9 mouse cellular contexts compared by ENCODE assay signal in genomic region chr17:88329715-88330114, GRCm38 (mm10).
A peak's percentile ranks its signal among the peaks of the same experiment; 100 is the strongest.
DNase-seq lines count a peak whose midpoint lies in the region; ATAC-seq and TF ChIP-seq lines count a peak whose summit lies in the region.
"Had no signal": no experiment of that assay in that cellular context is flagged by ENCODE, and none has a peak within 500 bp of the region (broad histone marks: within the 10 kb centered on the region; RNA-seq: fewer than 3 reads in every experiment).

No protein-coding gene starts in this region.

- H3K4me1 ChIP-seq in midbrain, postnatal 0 days (ENCODE audit: insufficient read depth, low read length): peaks cover 9% of the 10 kb centered on the region; the same call in 1 of the 2 replicates
- peaks cover 42% of the 10 kb centered on the region for H3K4me1 ChIP-seq in midbrain, embryonic 10.5 days
- H3K4me1 ChIP-seq in forebrain, embryonic 15.5 days: peaks cover 23% of the 10 kb centered on the region

- WGBS in midbrain, postnatal 0 days: 57% methylated on average over 9 of the region's 9 CpGs
- 89% methylated on average over 9 of the region's 9 CpGs for WGBS in midbrain, embryonic 10.5 days
- 63% methylated on average over 9 of the region's 9 CpGs for WGBS in forebrain, embryonic 15.5 days

- H3K4me2 ChIP-seq in midbrain, postnatal 0 days (ENCODE audit: low read depth, low read length, poor library complexity, severe bottlenecking): no peak overlapping the region
- H3K4me2 ChIP-seq in forebrain, embryonic 15.5 days (replicated peaks): no peak overlapping the region

- ATAC-seq in midbrain, postnatal 0 days (ENCODE audit: low FRiP score): no peak
- ATAC-seq in inflammation-experienced regulatory T-cells, adult 6 months: no peak
- ATAC-seq in forebrain, embryonic 15.5 days (replicated peaks): no peak

- DNase-seq in midbrain, postnatal 0 days (ENCODE audit: low spot score): peak; percentile 52
- no peak for DNase-seq in midbrain, embryonic 10.5 days (ENCODE audit: low spot score)
- DNase-seq in cerebellum, adult 11 months: peak; percentile 46
- peak; percentile 83 for DNase-seq in gastrocnemius, postnatal 25 days
- peak; percentile 36 to 45 for DNase-seq in kidney, postnatal 4 days
- no peak for DNase-seq in T-cell, adult 2 months (ENCODE audit: low spot score)

- H3K27me3 ChIP-seq in midbrain, postnatal 0 days (ENCODE audit: insufficient read depth, low read length): 0 out of 2 replicates have a peak, but pooled peaks cover 3% of the 10 kb centered on the region
- peaks cover 91% of the 10 kb centered on the region for H3K27me3 ChIP-seq in midbrain, embryonic 10.5 days (ENCODE audit: low read depth, poor library complexity, severe bottlenecking)
- 0 out of 2 replicates have a peak, but pooled peaks cover 6% of the 10 kb centered on the region for H3K27me3 ChIP-seq in forebrain, embryonic 15.5 days

- no peaks in the 10 kb centered on the region for H3K36me3 ChIP-seq in midbrain, postnatal 0 days (ENCODE audit: insufficient read depth, low read length)
- no peaks in the 10 kb centered on the region for H3K36me3 ChIP-seq in midbrain, embryonic 10.5 days
- H3K36me3 ChIP-seq in forebrain, embryonic 15.5 days: no peaks in the 10 kb centered on the region

- no peak overlapping the region for H3K27ac ChIP-seq in midbrain, postnatal 0 days (ENCODE audit: low read depth, low read length)
- no peak overlapping the region for H3K27ac ChIP-seq in midbrain, embryonic 10.5 days (replicated peaks)
- H3K27ac ChIP-seq in forebrain, embryonic 15.5 days (replicated peaks): no peak overlapping the region
- H3K27ac ChIP-seq: macrophage had no signal

- no peak overlapping the region for H3K4me3 ChIP-seq in midbrain, postnatal 0 days (ENCODE audit: low read depth, low read length)
- no peak overlapping the region for H3K4me3 ChIP-seq in midbrain, embryonic 10.5 days
- H3K4me3 ChIP-seq in forebrain, embryonic 15.5 days: no peak overlapping the region

- H3K9me3 ChIP-seq in midbrain, postnatal 0 days (ENCODE audit: low read length): no peaks in the 10 kb centered on the region
- peaks cover 14% of the 10 kb centered on the region for H3K9me3 ChIP-seq in midbrain, embryonic 10.5 days (replicated peaks)
- no peaks in the 10 kb centered on the region for H3K9me3 ChIP-seq in forebrain, embryonic 15.5 days

- no peak for TF ChIP-seq CTCF in midbrain, postnatal 0 days (IDR thresholded peaks at IDR 0.05)

- H3K9ac ChIP-seq in midbrain, postnatal 0 days (replicated peaks; ENCODE audit: low read length, poor library complexity, severe bottlenecking): no peak overlapping the region
- H3K9ac ChIP-seq in forebrain, embryonic 15.5 days (replicated peaks): no peak overlapping the region

Comparison
In these comparisons a context has a peak if more than half of its experiments do, and no peak if none do; other contexts are left out.
1. DNase-seq: peak in midbrain, postnatal 0 days (single experiment), cerebellum, adult 11 months (single experiment), gastrocnemius, postnatal 25 days (single experiment) and kidney, postnatal 4 days (2 of 2); none in midbrain, embryonic 10.5 days (single experiment) and T-cell, adult 2 months (single experiment).